Mouse (Mus musculus) cerebellum, adult 2 months (tissue): Measurements from ENCODE around the gene Prim2.

Experiments
- CTCF ChIP-seq: fragments of 200-500 bp; IDR thresholded peaks from 2 replicates; pipeline ENCODE4 v1.5.1; 2011; ENCODE audit warnings: low read depth, mild to moderate bottlenecking, control low read depth, low read length, moderate library complexity, borderline replicate concordance; ENCODE audit not compliant: insufficient read depth
- POLR2A ChIP-seq: fragments of 200-500 bp; IDR thresholded peaks from 2 replicates; pipeline ENCODE4 v1.6.1; 2011; ENCODE audit warnings: low read length, control low read depth, borderline replicate concordance; ENCODE audit not compliant: insufficient read depth

DNA sequence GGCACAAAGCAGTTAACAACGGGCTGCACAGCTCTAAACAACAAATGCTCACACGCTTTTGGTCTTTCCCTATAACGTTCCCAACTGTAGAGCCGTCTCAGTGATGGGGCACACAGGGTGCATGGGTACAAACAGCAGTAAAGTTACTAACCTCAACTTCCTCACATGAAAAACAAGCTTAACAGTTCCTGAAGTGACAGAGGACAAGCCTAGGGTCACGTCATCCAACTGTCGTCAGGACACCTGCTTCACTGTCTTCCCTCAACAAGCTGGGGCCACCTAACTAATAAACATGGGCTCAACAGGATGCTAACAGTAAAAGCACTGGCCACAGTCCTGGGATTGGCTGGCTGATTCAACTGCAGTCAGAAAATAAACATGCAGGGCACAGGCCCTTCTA is 91.0 kb downstream of the Prim2 start:
- TF ChIP-seq POLR2A (no peak), CTCF (no peak)
